Mouse (Mus musculus) gastrocnemius, postnatal 25 days (tissue): ENCODE data around the gene Gli1. TPM values are rescaled to one million over a fixed set of nuclear protein-coding genes. Genes with fewer than 3 reads are reported as not detected.

Experiments used
- DNase-seq: peaks from one replicate; pipeline ENCODE4 v3.0.0; 2022
- long read RNA-seq, 2 experiments: library from polyadenylated mRNA; stranded (forward); transcript quantifications; one replicate each; pipeline ENCODE4 v2.0.0; 2021
- total RNA-seq, 2 experiments: library from RNA; stranded (reverse); gene quantifications; 1 replicate in 1 of 2; 2 replicates in 1 of 2; pipeline ENCODE4 v1.2.3; 2021

The Gli1 gene
- 1 to 10 TPM in 1 of 2 experiments, under 1 TPM in 1; 0.74 to 1.5 TPM for total RNA-seq
- long read RNA-seq, experiment 1, partial matches to known transcripts = 1 of 1 reads
- long read RNA-seq, experiment 1, other reads (novel, unspliced or antisense) = 0 of 1 reads
- long read RNA-seq, experiment 2 = 0 reads

DNA sequence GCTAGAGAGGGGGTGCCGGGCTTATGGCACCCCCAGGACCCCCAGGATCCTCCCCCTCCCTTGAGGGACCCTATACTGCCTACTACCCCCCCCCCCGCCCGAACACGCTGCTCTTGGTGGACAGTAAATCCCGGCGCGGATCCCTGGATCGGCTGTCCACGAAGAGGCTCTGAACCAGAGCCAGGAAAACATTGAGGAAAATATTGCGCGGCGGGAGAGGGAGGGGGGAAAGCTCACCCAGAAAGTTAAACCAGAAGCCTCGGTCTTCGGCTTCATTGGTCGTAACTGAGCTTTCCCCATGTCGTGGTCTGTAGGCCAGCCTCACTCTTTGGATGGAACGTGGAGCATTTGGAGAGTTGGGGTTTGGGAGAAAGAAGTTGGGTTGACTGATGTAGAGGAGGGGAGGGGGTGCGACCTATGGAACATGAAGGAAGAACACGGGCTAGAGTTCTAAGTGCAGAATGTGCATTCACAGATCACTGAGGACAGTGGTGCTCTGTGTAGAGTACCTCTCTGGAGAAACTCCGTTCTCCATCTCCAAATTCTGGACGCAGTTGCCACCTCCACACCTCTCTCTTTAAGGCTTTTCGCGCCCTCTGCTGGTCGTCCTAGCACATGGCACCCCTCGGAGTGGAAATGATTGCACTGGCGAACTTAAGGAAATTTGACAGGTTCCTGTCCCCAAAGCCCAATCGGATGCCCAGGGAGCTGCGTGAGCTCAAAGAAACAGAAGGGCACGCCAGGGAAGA is at the start of gene Gli1:
TSS of gene Gli1 (minus strand) at position 84 of the 749 bp plus-strand sequence.
- DNase-seq = peak; percentile 73

- DNase-seq = no peak
Observed at GRCm38 (mm10) chr10:127381743-127382134, 40.0 kb upstream of the Gli1 start.

- DNase-seq = peak; percentile 65
Observed at GRCm38 (mm10) chr10:127380767-127381742, 39.3 kb upstream of the Gli1 start.

- peak; percentile 94 for DNase-seq
Observed at GRCm38 (mm10) chr10:127380251-127380691, 38.5 kb upstream of the Gli1 start, which contains the start of gene R3hdm2. TSS of gene R3hdm2 (plus strand) at chr10:127380327.

DNA sequence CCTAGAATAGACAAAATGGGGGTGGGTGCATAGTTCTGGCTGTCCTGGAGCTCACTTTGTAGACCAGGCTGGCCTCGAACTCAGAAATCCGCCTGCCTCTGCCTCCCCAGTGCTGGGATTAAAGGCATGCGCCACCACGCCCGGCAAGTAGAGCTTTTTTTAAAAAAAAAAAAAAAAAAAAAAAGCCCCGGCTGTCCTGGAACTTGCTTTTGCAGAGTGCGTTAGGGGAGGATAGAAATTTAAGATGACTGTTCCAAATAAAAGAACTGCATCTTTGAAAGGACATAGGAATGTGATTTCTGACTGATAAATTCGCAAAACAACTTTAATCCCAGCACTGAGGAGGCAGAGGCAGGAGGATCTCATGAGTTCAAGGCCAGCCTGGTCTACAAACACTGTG is 37.9 kb upstream of the Gli1 start:
- no peak for DNase-seq

GRCm38 (mm10) chr10:127377700-127378099 is 35.9 kb upstream of the Gli1 start:
- DNase-seq = no peak

DNA sequence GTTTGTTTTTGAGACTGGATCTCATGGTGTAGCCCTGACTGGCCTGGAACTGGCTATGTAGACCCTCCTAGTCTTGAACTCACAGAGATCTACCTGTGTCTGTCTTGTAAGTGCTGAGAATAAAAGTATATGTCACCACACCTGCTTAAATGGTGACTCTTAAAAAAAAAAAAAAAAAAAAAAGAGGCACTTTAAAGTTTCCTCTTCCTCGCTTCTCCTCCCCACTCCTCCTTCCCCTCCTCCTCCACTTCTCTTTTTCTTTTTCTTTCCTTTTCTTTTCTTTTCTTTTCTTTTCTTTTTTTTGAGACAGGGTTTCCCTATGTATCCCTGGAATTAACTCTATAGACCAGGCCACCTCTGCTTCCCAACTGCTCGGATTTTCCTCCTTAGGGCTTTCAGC is 29.2 kb upstream of the Gli1 start:
- DNase-seq = no peak

DNA sequence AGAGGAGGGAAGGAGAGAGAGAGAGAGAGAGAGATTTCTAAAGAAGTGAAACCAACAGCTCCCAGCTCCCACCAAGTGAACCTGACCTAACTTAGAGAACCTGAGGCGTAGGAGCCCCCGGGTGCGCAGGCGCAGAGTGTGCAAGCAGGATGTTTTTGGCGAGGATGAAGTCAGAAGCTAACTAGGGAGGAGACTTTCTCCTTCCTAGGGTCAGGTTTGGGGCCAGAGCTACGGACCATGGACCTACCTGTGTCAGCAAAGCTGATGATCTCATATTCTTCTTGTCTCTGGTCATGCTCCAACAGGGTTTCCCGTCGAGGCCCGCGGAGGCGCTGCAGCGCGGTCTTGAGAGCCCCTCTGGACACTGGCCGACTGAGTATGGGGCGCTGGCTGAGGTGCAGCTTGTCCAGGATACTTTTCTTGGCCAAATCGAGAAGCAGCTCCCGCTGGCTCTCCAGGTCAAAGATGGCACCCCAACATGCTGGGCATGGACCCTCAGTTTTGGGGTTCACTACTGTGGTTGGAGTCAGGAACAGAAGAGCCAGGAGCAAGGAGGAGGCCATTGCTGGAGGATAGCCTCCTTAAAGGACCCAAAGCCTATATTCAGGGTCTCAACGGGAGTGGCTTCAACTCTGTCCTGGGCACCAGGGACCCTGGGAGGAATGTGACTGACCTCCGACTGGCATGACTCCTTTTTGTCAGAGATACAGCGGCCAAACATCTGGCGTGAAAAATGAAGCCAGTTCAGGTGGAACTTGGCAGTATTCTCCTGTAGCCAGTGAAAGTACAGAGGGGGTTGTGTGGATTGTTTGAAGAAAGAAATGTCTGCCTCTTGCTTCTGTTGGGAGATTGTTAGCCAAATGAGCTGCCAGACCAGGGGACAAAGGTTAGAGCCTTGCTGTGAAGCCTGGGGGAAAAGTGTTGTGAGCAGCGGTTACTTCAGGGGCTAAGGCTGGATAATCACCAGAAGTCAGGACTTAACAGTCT is 28.4 kb upstream of the Gli1 start, which contains the start of gene Inhbc:
TSS of gene Inhbc (minus strand) at position 598 of the 987 bp plus-strand sequence.
- DNase-seq = no peak

- no peak for DNase-seq
Observed at GRCm38 (mm10) chr10:127368273-127368672, 26.5 kb upstream of the Gli1 start.

DNA sequence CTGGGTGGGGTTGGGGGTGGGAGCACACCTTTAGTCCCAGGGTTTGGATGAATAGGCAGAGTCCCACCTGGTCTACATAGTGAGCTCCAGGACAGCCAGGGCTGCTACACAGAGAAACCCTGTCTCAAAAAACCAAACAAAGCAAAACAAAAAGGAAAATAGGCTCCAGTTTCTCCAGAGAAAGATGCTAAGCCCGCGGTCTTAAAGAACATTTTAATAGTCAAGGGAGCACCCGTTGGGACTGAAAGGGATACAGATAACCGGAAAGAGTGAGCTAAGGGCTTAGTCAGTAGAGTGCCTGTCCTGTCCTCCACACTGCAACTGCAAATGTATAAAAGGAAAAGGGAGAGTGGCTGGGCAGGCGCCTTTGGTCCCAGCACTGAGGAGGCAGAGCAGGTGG is 25.3 kb upstream of the Gli1 start:
- no peak for DNase-seq

- DNase-seq = no peak
Observed at GRCm38 (mm10) chr10:127360714-127361113, 18.9 kb upstream of the Gli1 start.

- DNase-seq = no peak
Observed at GRCm38 (mm10) chr10:127355336-127355735, 13.6 kb upstream of the Gli1 start.

DNA sequence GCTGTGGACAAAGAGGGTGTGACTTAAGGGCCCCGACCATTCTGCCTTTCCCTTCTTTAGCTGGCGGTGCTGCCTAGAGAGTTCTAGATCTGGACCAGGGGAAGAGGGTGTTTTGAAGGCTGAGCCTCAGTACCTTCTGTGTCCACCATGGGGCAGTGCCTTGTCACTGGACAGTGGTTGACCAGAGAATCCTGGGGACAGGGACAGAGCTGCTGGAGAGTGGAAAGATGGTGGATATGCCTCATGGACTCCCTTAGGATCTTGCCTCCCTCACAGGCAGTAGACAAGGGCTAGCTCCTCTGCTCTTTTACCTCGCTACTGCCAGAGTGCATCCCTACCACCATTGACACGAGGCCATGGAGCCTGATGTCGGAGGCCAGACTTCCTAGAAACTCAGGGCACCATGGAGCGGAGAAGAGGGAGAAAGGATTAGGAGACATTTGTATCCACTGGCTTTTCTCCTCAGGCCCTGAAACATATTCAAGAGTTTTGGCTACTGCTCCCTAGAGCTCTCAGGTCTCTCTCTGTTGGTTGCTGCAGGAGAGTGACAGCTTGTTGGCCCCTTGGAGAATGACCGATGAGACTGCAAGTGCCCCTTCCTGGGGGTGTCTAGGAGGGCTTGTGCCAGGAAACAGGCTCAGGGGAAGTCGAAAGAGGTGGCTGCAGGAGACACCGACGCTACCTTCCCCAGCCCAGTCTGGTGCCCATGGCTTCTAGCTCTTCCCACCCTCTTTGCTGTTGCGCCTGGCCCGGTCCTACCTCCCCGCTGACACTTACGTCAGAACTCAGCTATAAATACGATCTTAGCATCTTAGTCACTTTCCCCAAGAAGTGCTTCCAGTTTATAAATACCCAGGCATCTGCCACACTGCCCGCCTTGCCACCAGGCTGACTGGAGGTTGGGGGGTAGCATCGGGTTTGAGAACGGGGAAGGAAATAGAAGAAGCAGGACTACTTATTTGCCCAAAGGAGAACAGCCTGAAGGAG is 12.4 kb upstream of the Gli1 start, which contains the start of gene Inhbe:
TSS of gene Inhbe (minus strand) at position 503 of the 987 bp plus-strand sequence.
- no peak for DNase-seq

- no peak for DNase-seq
Observed at GRCm38 (mm10) chr10:127352766-127353165, 11.0 kb upstream of the Gli1 start.

DNA sequence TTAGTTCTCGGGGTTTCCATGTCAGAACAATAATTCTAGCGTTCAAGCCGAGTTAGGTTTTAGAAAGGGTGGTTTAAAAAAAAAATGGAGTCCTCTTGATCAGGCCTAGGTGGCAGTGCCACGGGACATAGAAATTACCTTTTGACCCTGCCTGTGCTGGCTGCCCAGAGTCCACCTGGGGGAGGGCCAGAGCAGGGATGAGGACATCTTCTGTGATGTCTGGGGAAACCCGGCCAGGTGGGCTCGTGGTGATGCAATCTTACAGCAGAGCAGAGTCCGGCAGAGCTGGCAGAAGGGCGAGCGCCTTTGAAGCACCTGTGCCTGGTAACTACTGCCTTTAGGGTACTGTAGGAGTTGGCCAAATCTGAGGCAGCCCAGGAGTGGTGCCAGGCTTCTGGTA is 10.4 kb upstream of the Gli1 start:
- DNase-seq = no peak

- no peak for DNase-seq
Observed at GRCm38 (mm10) chr10:127351719-127352118, 9.9 kb upstream of the Gli1 start.

DNA sequence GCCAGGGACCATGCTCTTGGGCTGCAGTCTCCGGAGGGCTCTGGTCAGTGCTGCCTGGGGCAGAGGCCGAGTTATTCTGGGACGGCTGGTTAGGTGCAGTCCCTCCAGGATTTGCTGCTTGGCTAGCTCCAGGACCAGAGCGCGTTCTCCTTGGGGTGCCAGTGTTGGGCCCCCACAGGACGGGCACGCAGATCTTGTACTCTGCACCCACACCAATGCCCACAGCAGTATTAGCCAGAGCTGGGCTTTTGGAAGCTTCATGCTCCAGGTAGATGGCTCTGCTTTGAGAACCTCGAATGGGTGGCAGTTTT is 9.5 kb upstream of the Gli1 start:
- DNase-seq = no peak

DNA sequence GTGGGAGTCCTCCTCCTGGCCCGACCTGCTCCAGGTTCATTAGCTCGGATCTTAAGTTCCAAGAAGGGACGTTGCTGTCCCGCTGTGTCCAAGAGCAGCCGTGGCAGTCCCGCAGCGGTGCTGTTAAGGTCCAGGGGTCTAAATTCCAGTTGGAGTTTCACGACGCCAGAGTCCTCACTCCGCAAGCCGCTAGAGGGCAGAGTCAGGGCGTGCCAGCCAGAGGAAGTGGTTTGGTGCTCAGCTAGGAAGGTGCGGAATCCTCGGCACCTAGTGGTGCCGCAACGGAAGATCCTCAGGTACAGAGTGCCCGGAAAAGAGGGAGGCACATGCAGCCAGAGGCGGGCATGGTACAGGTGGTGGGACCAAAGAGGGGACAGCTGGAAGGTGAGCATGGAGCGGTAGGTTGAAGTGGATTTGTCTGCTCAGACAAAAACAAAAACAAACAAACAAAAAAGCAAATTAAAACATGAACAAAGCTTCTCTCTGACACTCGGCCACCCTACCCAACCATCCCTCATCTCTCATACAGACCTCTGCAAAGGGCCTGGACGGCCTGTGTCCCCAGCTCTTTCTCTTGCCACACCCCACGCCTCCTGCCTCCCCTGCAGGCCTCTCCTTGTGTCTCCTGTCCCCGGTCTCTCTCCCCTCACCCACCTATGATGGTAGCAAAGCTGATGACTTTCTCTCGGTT is 9.0 kb upstream of the Gli1 start:
- peak; percentile 48 for DNase-seq

DNA sequence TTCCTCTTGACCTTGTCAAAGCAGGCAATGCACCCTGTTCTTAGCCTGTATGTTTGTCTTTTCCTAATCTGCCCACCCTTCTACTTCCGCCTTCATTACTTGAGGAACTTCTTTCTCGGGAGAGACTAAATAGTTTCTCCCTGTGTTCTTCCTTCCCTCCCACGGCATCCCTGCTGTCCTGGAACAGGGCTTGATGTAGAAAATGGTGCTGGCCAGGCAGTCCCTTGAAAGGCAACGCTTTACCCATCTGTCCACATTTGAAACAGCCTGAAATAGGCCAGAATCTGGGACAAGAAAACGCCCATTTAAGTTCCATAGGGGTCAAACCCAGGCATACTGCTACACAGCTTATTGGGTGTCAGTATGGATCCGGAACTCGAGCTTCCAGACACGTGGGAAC is 8.0 kb upstream of the Gli1 start:
- DNase-seq = no peak

DNA sequence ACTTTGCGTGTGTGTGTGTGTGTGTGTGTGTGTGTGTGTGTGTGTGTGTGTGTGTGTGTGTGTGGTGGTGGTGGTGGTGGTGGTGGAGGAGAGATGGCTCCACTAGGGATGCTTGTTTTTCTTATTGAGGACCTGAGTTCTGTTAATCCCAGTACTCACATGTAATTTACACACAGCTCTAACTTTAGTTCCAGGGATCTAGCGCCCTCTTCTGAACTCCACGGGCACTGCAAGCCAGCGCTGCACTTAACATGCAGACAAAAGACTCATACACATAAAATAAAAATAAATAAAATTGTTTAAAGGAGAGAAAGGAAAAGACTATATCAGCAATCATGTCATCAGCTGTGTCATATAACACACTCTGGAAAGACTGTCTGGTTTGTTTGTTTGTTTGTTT is 7.2 kb upstream of the Gli1 start:
- no peak for DNase-seq
